ENCODE assay signal across 13 mouse cellular contexts in genomic region chr4:116492460-116492859, GRCm38 (mm10). TPM values are rescaled to one million over a fixed set of nuclear protein-coding genes. Genes with fewer than 3 reads are reported as not detected.
DNase-seq lines count a peak whose midpoint lies in the region; ATAC-seq lines count a peak whose summit lies in the region.
"Had no signal": no experiment of that assay in that cellular context is flagged by ENCODE, and none has a peak within 500 bp of the region (broad histone marks: within the 10 kb centered on the region; RNA-seq: fewer than 3 reads in every experiment).

No protein-coding gene starts in this region.

- no peak for DNase-seq in kidney, adult 11 months
- DNase-seq in heart, postnatal 10 days, result peak; percentile 12 to 20
- DNase-seq in kidney, postnatal 10 days, result peak; percentile 18
- DNase-seq in gastrocnemius, adult 18-20 months (ENCODE audit: low spot score), result no peak
- no peak for DNase-seq in cerebellum, postnatal 36 days
- DNase-seq: cerebellum, adult 11 months; gastrocnemius, postnatal 25 days had no signal

- peak overlapping the region; percentile 6; the same call in 1 of the 2 replicates for H3K27ac ChIP-seq in kidney, embryonic 14.5 days (ENCODE audit: low read depth, low read length)
- H3K27ac ChIP-seq in stomach, embryonic 16.5 days (ENCODE audit: low read length), result peak overlapping the region; percentile 40; the same call in 1 of the 2 replicates
- H3K27ac ChIP-seq: hindbrain, embryonic 13.5 days; layer of hippocampus, adult 2 months; liver, embryonic 15.5 days; midbrain, embryonic 15.5 days had no signal

- intact Hi-C loops in heart, postnatal 10 days (cut with DNase I), result no loop called here

- no peak overlapping the region for H3K9ac ChIP-seq in kidney, embryonic 14.5 days (ENCODE audit: low read depth, low read length)
- H3K9ac ChIP-seq in stomach, embryonic 16.5 days (ENCODE audit: low read length), result no peak overlapping the region
- H3K9ac ChIP-seq: hindbrain, embryonic 13.5 days; liver, embryonic 15.5 days; midbrain, embryonic 15.5 days had no signal

- H3K4me3 ChIP-seq in kidney, embryonic 14.5 days (ENCODE audit: low read length), result no peak overlapping the region
- H3K4me3 ChIP-seq in stomach, embryonic 16.5 days (replicated peaks; ENCODE audit: low read length), result no peak overlapping the region
- H3K4me3 ChIP-seq: hindbrain, embryonic 13.5 days; layer of hippocampus, adult 2 months; liver, embryonic 15.5 days; midbrain, embryonic 15.5 days had no signal

- H3K27me3 ChIP-seq in kidney, embryonic 14.5 days (ENCODE audit: control insufficient read depth, insufficient read depth, low read length), result no peaks in the 10 kb centered on the region
- no peaks in the 10 kb centered on the region for H3K27me3 ChIP-seq in stomach, embryonic 16.5 days (ENCODE audit: control insufficient read depth, insufficient read depth, low read length)
- H3K27me3 ChIP-seq: hindbrain, embryonic 13.5 days; midbrain, embryonic 15.5 days had no signal

- peaks cover 3% of the 10 kb centered on the region; the same call in 1 of the 2 replicates for H3K9me3 ChIP-seq in kidney, embryonic 14.5 days (ENCODE audit: control insufficient read depth, low read length)
- no peaks in the 10 kb centered on the region; the same call in 1 of the 2 replicates for H3K9me3 ChIP-seq in stomach, embryonic 16.5 days (replicated peaks; ENCODE audit: control insufficient read depth, low read length)
- H3K9me3 ChIP-seq: hindbrain, embryonic 13.5 days; liver, embryonic 15.5 days; midbrain, embryonic 15.5 days had no signal

- no peak for ATAC-seq in kidney, embryonic 14.5 days (ENCODE audit: low FRiP score, low TSS enrichment)
- ATAC-seq in stomach, embryonic 16.5 days (ENCODE audit: insufficient read depth, low FRiP score), result peak; percentile 47; the same call in 1 of the 2 replicates
- ATAC-seq: midbrain, embryonic 15.5 days had no signal

- no peak overlapping the region for H3K4me2 ChIP-seq in kidney, embryonic 14.5 days (replicated peaks; ENCODE audit: low read depth, low read length)
- H3K4me2 ChIP-seq in stomach, embryonic 16.5 days (ENCODE audit: low read depth, low read length), result no peak overlapping the region
- H3K4me2 ChIP-seq: hindbrain, embryonic 13.5 days; liver, embryonic 15.5 days; midbrain, embryonic 15.5 days had no signal

- 70% methylated on average over 4 of the region's 4 CpGs for WGBS in kidney, embryonic 14.5 days
- WGBS in stomach, embryonic 16.5 days, result 43% methylated on average over 4 of the region's 4 CpGs

- H3K4me1 ChIP-seq in kidney, embryonic 14.5 days (ENCODE audit: control insufficient read depth, insufficient read depth, low read length), result no peaks in the 10 kb centered on the region
- H3K4me1 ChIP-seq in stomach, embryonic 16.5 days (ENCODE audit: control insufficient read depth, insufficient read depth, low read length), result peaks cover 14% of the 10 kb centered on the region
- H3K4me1 ChIP-seq: hindbrain, embryonic 13.5 days; midbrain, embryonic 15.5 days had no signal

- no peaks in the 10 kb centered on the region for H3K36me3 ChIP-seq in kidney, embryonic 14.5 days (ENCODE audit: control insufficient read depth, insufficient read depth, low read length)
- H3K36me3 ChIP-seq in stomach, embryonic 16.5 days (ENCODE audit: control insufficient read depth, insufficient read depth, low read length), result no peaks in the 10 kb centered on the region
- H3K36me3 ChIP-seq: hindbrain, embryonic 13.5 days; liver, embryonic 15.5 days; midbrain, embryonic 15.5 days had no signal

RNA-seq across cellular contexts. Expression of gene Ipp, which starts 14.9 kb away (rescaled TPM):
- 5.5 and 8.5 TPM in 2 replicates for polyA plus RNA-seq in kidney, embryonic 14.5 days (2014; fragmentation: Nextera tagmentation; extraction: Ambion mirVana)
- 10 to 100 TPM; 15.1 to 17.1 TPM for total RNA-seq in heart, postnatal 10 days (2021)
- 13.3 and 13.8 TPM in 2 replicates for polyA plus RNA-seq in stomach, embryonic 16.5 days (2015; fragmentation: Nextera tagmentation; extraction: Ambion mirVana)
- total RNA-seq in gastrocnemius, adult 18-20 months (2021), result 10 to 100 TPM; 19.0 to 20.8 TPM

RNA-seq across cellular contexts. Expression of gene Mast2, which starts 28.5 kb away (rescaled TPM):
- 17.6 and 25.7 TPM in 2 replicates for polyA plus RNA-seq in kidney, embryonic 14.5 days (2014; fragmentation: Nextera tagmentation; extraction: Ambion mirVana)
- 10 to 100 TPM; 90.2 to 97.5 TPM for total RNA-seq in heart, postnatal 10 days (2021)
- 6.6 and 9.5 TPM in 2 replicates for polyA plus RNA-seq in stomach, embryonic 16.5 days (2015; fragmentation: Nextera tagmentation; extraction: Ambion mirVana)
- 10 to 100 TPM; 90.1 to 90.3 TPM for total RNA-seq in gastrocnemius, adult 18-20 months (2021)

Comparison
In these comparisons a context has a peak if more than half of its experiments do, and no peak if none do; other contexts are left out.
1. DNase-seq: peak in heart, postnatal 10 days (2 of 2) and kidney, postnatal 10 days (single experiment); none in kidney, adult 11 months (single experiment), gastrocnemius, adult 18-20 months (single experiment) and cerebellum, postnatal 36 days (0 of 2).